Mouse (Mus musculus) stomach, embryonic 15.5 days (tissue): Measurements from ENCODE around the gene Plekhg2. TPM values are rescaled to one million over a fixed set of nuclear protein-coding genes. Genes with fewer than 3 reads are reported as not detected.

Experiments
- ATAC-seq: fragments of 200-750 bp; cut with Nextera tagmentation; 2 replicates; pipeline ENCODE4 v1.8.0; 2017; ENCODE audit warnings: low read depth, moderate number of reproducible peaks, moderate TSS enrichment; ENCODE audit not compliant: insufficient read depth, low FRiP score
- H3K27ac ChIP-seq: fragments of 300-500 bp; sonication (generic); 2 replicates; pipeline ENCODE4 v1.5.1; 2015; ENCODE audit warnings: mild to moderate bottlenecking, inconsistent platforms
- H3K27me3 ChIP-seq: fragments of 300-500 bp; sonication (generic); replicated peaks from 2 replicates; pipeline ENCODE4 v1.6.1; 2015; ENCODE audit warnings: inconsistent platforms
- H3K36me3 ChIP-seq: fragments of 300-500 bp; sonication (generic); 2 replicates; pipeline ENCODE4 v1.6.1; 2015; ENCODE audit warnings: inconsistent platforms
- H3K4me1 ChIP-seq: fragments of 300-500 bp; sonication (generic); 2 replicates; pipeline ENCODE4 v1.6.1; 2015; ENCODE audit warnings: inconsistent platforms
- H3K4me2 ChIP-seq: fragments of 300-500 bp; sonication (generic); 2 replicates; pipeline ENCODE4 v1.6.1; 2015; ENCODE audit warnings: mild to moderate bottlenecking, inconsistent platforms
- H3K4me3 ChIP-seq: fragments of 300-500 bp; sonication (generic); replicated peaks from 2 replicates; pipeline ENCODE4 v1.5.1; 2015; ENCODE audit warnings: inconsistent platforms
- H3K9ac ChIP-seq: fragments of 300-500 bp; sonication (generic); 2 replicates; pipeline ENCODE4 v1.6.1; 2015; ENCODE audit warnings: inconsistent platforms
- H3K9me3 ChIP-seq: fragments of 300-500 bp; sonication (generic); 2 replicates; pipeline ENCODE4 v1.6.1; 2016; ENCODE audit warnings: inconsistent platforms
- WGBS: fragments of 180-500 bp; shearing (Covaris S2); methylation state at CpG from one replicate; pipeline ENCODE4 v1.1.7; 2015; 5-methylcytosine and 5-hydroxymethylcytosine counted together
- polyA plus RNA-seq: library from polyadenylated mRNA; unstranded; fragments of >200 nt; fragmentation: Nextera tagmentation; extraction: Ambion mirVana; gene quantifications from 2 replicates; pipeline ENCODE4 v1.2.1, GENCODE M21; 2015

Gene Plekhg2
- polyA plus RNA-seq, 1 experiment from 2014 or later = 48.4 TPM

GRCm38 (mm10) chr7:28344637-28345036 lies 27.8 kb downstream of the Plekhg2 start:
- no peak overlapping the region for H3K4me2 ChIP-seq
- peaks cover 6% of the 10 kb centered on the region; the same call in 1 of the 2 replicates for H3K4me1 ChIP-seq
- no peaks in the 10 kb centered on the region for H3K9me3 ChIP-seq
- 3% methylated on average over 4 of the region's 4 CpGs for WGBS
- no peaks in the 10 kb centered on the region for H3K36me3 ChIP-seq
- no peak overlapping the region for H3K4me3 ChIP-seq
- no peak overlapping the region for H3K27ac ChIP-seq
- H3K27me3 ChIP-seq = no peaks in the 10 kb centered on the region
- ATAC-seq = peak; percentile 13; the same call in 1 of the 2 replicates
- no peak overlapping the region for H3K9ac ChIP-seq

GRCm38 (mm10) chr7:28341381-28341780 lies 31.0 kb downstream of the Plekhg2 start:
- H3K27ac ChIP-seq = no peak overlapping the region
- H3K4me3 ChIP-seq = no peak overlapping the region
- H3K4me2 ChIP-seq = no peak overlapping the region
- no peaks in the 10 kb centered on the region for H3K36me3 ChIP-seq
- H3K4me1 ChIP-seq = peaks cover 3% of the 10 kb centered on the region; the same call in 1 of the 2 replicates
- 25% methylated on average over 7 of the region's 7 CpGs for WGBS
- ATAC-seq = no peak
- H3K27me3 ChIP-seq = no peaks in the 10 kb centered on the region
- no peaks in the 10 kb centered on the region for H3K9me3 ChIP-seq
- no peak overlapping the region for H3K9ac ChIP-seq

DNA sequence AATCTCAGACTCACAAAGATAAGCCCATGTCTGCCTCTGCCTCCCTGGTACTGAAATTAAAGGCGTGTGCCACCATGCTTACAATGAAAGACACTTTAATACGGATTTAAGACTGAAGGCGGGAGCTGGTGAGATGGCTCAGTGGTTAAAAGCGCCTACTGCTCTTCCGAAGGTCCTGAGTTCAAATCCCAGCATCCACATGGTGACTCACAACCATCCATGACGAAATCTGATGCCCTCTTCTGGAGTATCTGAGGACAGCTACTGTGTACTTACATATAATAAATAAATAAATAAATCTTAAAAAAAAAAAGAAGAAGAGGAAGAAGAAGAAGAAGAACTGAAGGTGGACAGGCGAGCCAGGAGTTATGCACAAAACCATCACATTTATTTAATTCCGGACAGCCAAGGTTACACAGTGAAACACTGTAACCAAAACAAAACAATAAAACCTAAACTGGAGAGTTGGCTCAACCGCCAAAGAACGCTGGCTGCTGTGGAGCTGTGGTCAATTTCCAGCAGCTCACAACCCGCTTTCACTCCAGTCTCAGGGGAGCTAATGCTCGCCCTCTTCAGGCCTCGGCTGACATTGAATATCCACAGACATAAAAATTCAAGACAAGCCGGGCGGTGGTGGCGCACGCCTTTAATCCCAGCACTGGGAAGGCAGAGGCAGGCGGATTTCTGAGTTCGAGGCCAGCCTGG lies 33.0 kb downstream of the Plekhg2 start:
- H3K4me2 ChIP-seq = peak overlapping the region; percentile 61
- 75% methylated on average over 19 of the region's 19 CpGs for WGBS
- ATAC-seq = no peak

GRCm38 (mm10) chr7:28338108-28338998 lies 34.0 kb downstream of the Plekhg2 start, which contains the start of gene Supt5:
Supt5 (minus strand) TSS chr7:28338746.
- 0 out of 2 replicates have a peak, but pooled peaks cover 8% of the 10 kb centered on the region for H3K36me3 ChIP-seq
- whole genome bisulfite sequencing = under 1% methylated on average over 77 of the region's 77 CpGs
- H3K4me1 ChIP-seq = peaks cover 3% of the 10 kb centered on the region; the same call in 1 of the 2 replicates
- H3K27me3 ChIP-seq = no peaks in the 10 kb centered on the region
- no peaks in the 10 kb centered on the region for H3K9me3 ChIP-seq
- peak within 1 kb of the TSS; percentile 86 for H3K27ac ChIP-seq
- ATAC-seq = peak; percentile 98
- H3K9ac ChIP-seq = peak within 1 kb of the TSS; percentile 94
- H3K4me2 ChIP-seq = peak within 1 kb of the TSS; percentile 74
- H3K4me3 ChIP-seq = peak within 1 kb of the TSS; percentile 65

More for the DNA sequence above, 33.0 kb downstream of the Plekhg2 start:
- Histone ChIP-seq H3K4me3 (peak overlapping the region; percentile 65), H3K9ac (peak overlapping the region; percentile 45), H3K4me1 (peaks cover 3% of the 10 kb centered on the region; the same call in 1 of the 2 replicates), H3K36me3 (0 out of 2 replicates have a peak, but pooled peaks cover 8% of the 10 kb centered on the region), H3K27me3 (no peaks in the 10 kb centered on the region), H3K27ac (peak overlapping the region; percentile 86), H3K9me3 (no peaks in the 10 kb centered on the region)

DNA sequence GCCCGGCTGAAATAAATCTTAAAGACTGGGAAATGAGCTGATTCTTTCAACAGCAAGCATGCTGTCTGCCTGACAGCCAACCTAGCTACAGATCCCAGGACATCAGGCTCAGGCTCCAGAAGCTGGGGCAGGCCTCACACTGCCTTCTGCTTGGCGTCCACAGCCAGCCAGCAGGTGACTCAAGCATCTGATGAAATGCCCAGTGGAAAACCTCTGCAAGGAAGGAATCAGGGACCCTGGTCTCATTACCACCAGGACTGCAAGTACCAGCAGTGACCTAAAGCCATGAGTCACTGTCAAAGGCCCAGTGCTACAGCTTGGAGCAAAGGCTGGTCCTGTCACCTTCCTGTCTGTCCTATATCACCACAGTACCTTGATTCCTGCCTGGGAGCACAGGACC lies 36.9 kb downstream of the Plekhg2 start:
- peaks cover 3% of the 10 kb centered on the region; the same call in 1 of the 2 replicates for H3K4me1 ChIP-seq
- no peak overlapping the region for H3K9ac ChIP-seq
- no peak overlapping the region for H3K4me2 ChIP-seq
- H3K36me3 ChIP-seq = peaks cover 12% of the 10 kb centered on the region
- no peak for ATAC-seq
- no peaks in the 10 kb centered on the region for H3K9me3 ChIP-seq
- 82% methylated on average over 2 of the region's 2 CpGs for WGBS
- H3K27me3 ChIP-seq = no peaks in the 10 kb centered on the region
- no peak overlapping the region for H3K4me3 ChIP-seq
- no peak overlapping the region for H3K27ac ChIP-seq

GRCm38 (mm10) chr7:28334534-28334933 lies 37.9 kb downstream of the Plekhg2 start:
- H3K9me3 ChIP-seq = no peaks in the 10 kb centered on the region
- 89% methylated on average over 4 of the region's 4 CpGs for WGBS
- H3K9ac ChIP-seq = no peak overlapping the region
- H3K27me3 ChIP-seq = no peaks in the 10 kb centered on the region
- no peak overlapping the region for H3K4me2 ChIP-seq
- no peak overlapping the region for H3K27ac ChIP-seq
- H3K4me1 ChIP-seq = peaks cover 3% of the 10 kb centered on the region; the same call in 1 of the 2 replicates
- peaks cover 21% of the 10 kb centered on the region for H3K36me3 ChIP-seq
- H3K4me3 ChIP-seq = no peak overlapping the region
- ATAC-seq = no peak

DNA sequence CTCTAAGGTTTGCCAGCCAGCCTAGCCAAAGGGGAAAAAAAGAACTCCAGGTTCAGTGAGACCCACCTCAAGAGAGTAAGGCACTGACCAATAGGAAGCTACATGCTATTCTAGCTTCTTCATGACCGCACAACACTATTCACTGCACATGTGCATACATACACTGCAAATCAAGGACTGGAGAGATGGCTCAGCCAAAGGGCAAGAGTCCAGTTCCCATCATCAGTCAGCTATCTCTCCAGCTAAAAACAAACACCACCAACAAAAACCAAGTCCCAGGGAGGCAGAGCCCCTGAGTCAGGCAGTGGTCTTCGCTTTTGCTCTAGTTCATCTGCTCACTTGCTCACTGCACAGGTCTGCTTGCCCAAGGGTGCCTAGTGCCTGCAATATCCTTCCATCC lies 44.1 kb downstream of the Plekhg2 start:
- Histone ChIP-seq H3K36me3 (peaks cover 56% of the 10 kb centered on the region), H3K9ac (no peak overlapping the region), H3K4me3 (no peak overlapping the region), H3K9me3 (no peaks in the 10 kb centered on the region), H3K4me2 (no peak overlapping the region), H3K4me1 (no peaks in the 10 kb centered on the region), H3K27me3 (no peaks in the 10 kb centered on the region), H3K27ac (no peak overlapping the region)
- 95% methylated on average over 2 of the region's 2 CpGs for WGBS
- no peak for ATAC-seq

DNA sequence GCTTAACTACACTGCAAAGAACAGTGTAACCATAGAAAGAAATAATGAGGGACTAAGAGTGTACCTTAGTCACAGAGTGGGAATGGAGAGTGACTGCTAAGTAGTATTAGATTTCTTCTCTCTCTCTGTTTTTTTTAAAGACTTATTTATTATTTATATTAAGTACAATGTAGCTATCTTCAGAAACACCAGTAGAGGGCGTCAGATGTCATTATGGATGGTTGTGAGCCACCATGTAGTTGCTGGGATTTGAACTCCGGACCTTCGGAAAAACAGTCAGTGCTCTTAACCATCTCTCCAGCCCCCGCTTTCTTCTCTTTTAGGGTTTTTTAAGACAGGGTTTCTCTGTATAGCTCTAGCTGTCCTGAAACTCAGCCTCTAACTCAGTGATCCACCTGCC lies 45.9 kb downstream of the Plekhg2 start:
- H3K4me3 ChIP-seq = no peak overlapping the region
- 82% methylated on average over 4 of the region's 4 CpGs for WGBS
- no peak for ATAC-seq

DNA sequence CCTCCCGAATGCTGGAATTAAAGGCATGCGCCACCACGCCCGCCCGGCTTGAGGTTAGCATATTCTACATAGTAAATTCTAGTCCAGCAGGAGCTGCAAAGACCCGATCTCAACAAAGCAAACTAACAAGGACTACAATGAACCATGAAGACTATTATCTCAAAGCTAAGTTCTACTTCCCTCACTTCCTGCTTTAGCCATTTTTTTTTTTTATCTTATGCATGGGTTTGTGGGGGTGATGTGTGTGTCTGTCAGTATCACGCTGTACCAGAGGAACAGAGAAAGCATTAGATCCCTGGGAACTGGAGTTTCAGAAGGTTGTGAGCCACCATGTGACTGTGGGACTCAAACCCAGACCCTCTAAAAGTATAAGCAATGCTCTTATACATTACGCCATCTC lies 47.1 kb downstream of the Plekhg2 start:
- no peaks in the 10 kb centered on the region for H3K9me3 ChIP-seq
- H3K36me3 ChIP-seq = peaks cover 79% of the 10 kb centered on the region
- ATAC-seq = no peak
- no peak overlapping the region for H3K9ac ChIP-seq
- H3K4me1 ChIP-seq = no peaks in the 10 kb centered on the region
- H3K27ac ChIP-seq = no peak overlapping the region
- WGBS = 96% methylated on average over 8 of the region's 8 CpGs
- no peak overlapping the region for H3K4me3 ChIP-seq
- no peak overlapping the region for H3K4me2 ChIP-seq
- H3K27me3 ChIP-seq = no peaks in the 10 kb centered on the region

More for the DNA sequence above, 45.9 kb downstream of the Plekhg2 start:
- Histone ChIP-seq H3K27me3 (no peaks in the 10 kb centered on the region), H3K4me1 (no peaks in the 10 kb centered on the region), H3K27ac (no peak overlapping the region), H3K9me3 (no peaks in the 10 kb centered on the region), H3K9ac (no peak overlapping the region), H3K4me2 (no peak overlapping the region), H3K36me3 (peaks cover 74% of the 10 kb centered on the region)

DNA sequence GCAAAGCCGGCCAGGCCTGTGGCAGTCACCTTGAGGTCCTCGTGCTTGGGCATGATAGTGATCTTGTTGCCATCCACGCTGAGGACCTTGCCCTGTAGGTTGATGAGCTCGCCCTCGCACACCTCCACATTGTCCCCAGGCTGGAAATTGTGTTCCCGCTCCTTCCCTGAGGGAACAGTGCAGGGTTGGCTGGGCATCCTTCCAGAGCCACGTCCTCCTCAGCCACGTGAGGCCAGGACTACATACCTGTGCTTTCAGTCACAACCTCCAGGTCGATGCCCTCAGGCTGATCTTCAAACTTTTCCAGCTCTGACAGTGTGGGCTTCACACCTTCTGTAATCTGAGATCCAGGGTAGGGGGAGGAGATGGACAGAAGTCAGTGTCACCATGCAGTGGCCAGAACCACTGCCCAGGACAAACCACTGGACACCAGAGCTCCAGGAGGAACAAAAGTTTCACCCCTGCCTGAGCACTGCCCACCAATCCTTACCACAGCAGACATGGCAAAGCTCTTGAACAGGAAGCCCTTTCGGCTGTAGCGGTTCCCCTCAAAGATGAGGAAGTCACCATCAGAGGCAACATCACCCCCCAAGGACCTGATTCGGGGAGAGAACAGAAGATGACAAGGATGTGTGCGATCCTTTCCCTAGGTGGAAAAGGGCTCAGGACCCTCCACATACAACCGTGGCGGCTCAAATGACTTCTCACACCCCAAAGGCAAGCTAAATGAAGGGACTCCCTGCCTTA lies 50.3 kb downstream of the Plekhg2 start:
- no peak overlapping the region for H3K4me3 ChIP-seq
- H3K27me3 ChIP-seq = no peaks in the 10 kb centered on the region
- H3K4me1 ChIP-seq = no peaks in the 10 kb centered on the region
- H3K9ac ChIP-seq = no peak overlapping the region
- H3K27ac ChIP-seq = no peak overlapping the region
- no peak overlapping the region for H3K4me2 ChIP-seq
- H3K9me3 ChIP-seq = no peaks in the 10 kb centered on the region
- 92% methylated on average over 15 of the region's 15 CpGs for WGBS
- ATAC-seq = no peak
- peaks cover 88% of the 10 kb centered on the region for H3K36me3 ChIP-seq

GRCm38 (mm10) chr7:28318714-28319113 lies 53.7 kb downstream of the Plekhg2 start:
- WGBS = 92% methylated on average over 17 of the region's 17 CpGs
- H3K27me3 ChIP-seq = no peaks in the 10 kb centered on the region
- H3K27ac ChIP-seq = no peak overlapping the region
- no peak overlapping the region for H3K9ac ChIP-seq
- no peak overlapping the region for H3K4me3 ChIP-seq
- no peaks in the 10 kb centered on the region for H3K4me1 ChIP-seq
- H3K36me3 ChIP-seq = peaks cover 93% of the 10 kb centered on the region
- H3K4me2 ChIP-seq = no peak overlapping the region
- no peak for ATAC-seq
- no peaks in the 10 kb centered on the region for H3K9me3 ChIP-seq
